Mouse (Mus musculus): ENCODE measurements around the gene Il17a. TPM values are rescaled to one million over a fixed set of nuclear protein-coding genes. Genes with fewer than 3 reads are reported as not detected.
"Not testable (repeated sequence)": the region's sequence is repeated elsewhere in the genome, so short reads cannot be mapped to it uniquely, and the experiment has no call there.

Il17a gene
- total RNA-seq (2021) = not detected

- no peak for DNase-seq (ENCODE audit: low spot score)
- intact Hi-C loops (cut with DNase I) = no loop called here
Measured at GRCm38 (mm10) chr1:20730903-20731302, at the start of gene Il17a. TSS of gene Il17a (plus strand) at chr1:20730905.

- intact Hi-C loops (cut with DNase I) = no loop called here
- no peak for DNase-seq (ENCODE audit: low spot score)
Measured at GRCm38 (mm10) chr1:20682849-20683248, 47.9 kb upstream of the Il17a start.

- DNase-seq (ENCODE audit: low spot score) = no peak
- intact Hi-C loops (cut with DNase I) = no loop called here
Measured at GRCm38 (mm10) chr1:20683386-20683785, 47.3 kb upstream of the Il17a start.

GRCm38 (mm10) chr1:20683853-20684252, 46.9 kb upstream of the Il17a start:
- intact Hi-C loops (cut with DNase I) = no loop called here
- no peak for DNase-seq (ENCODE audit: low spot score)

GRCm38 (mm10) chr1:20684403-20684802, 46.3 kb upstream of the Il17a start:
- intact Hi-C loops (cut with DNase I) = no loop called here
- DNase-seq (ENCODE audit: low spot score) = no peak

DNA sequence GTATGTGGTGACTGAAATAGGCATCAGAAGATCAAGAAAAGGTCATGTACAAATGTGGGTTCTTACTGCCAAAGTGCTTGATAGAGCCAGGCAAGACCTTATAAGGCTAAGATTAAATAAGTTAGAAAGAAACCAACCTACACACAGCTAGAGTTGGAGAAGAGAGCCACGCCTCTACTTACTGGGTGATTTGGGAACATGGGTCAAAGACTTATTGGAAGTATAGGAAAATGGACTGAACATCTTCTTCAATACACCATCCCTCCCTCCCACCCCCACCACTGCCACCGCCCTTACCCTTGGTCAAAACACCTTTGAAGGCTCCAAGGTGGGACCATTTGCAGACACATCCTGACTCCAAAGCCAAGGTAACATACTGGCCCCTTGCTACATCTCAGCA, 45.3 kb upstream of the Il17a start:
- intact Hi-C loops (cut with DNase I) = no loop called here

DNA sequence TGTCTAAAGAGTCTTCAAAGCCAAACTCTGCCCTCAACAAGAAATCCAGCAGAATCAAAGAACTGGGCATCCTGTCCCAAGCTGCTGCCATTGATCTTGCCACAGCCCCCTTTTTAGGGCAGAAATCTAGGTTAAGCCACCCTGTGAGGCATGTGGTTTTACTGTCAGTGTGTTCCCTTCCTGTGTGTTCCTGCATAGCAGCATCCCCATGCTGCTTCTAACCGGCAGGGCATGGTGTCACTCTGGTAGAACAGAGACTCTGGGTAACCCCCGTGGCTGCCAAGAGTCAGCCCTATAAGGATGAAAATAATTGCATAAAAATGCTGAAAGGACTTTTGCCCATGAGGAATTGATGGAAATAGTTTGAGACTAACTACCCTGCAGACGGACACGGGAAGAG, 44.8 kb upstream of the Il17a start:
- intact Hi-C loops (cut with DNase I) = no loop called here
- DNase-seq (ENCODE audit: low spot score) = no peak

More for the DNA sequence above, 45.3 kb upstream of the Il17a start:
- no peak for DNase-seq (ENCODE audit: low spot score)

DNA sequence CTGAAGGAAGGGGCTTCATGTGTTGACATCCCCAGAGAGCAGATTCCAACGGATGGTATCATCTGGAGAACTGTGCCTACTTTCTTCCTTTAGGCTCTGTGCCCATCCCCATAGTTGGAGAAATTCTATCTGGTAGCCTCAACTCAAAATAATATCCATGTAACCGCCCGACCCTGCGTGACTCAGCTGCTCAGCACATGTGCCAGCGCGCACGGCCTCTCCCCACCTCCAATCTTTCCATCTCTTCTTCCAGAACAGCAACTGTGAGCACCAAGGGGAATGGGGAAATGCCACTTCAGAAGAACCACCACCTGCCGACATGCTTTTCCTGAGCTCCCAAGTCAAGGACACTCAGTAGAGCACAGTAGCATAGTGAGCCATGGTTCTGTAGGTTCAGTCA, 39.4 kb upstream of the Il17a start:
- intact Hi-C loops (cut with DNase I) = no loop called here

DNA sequence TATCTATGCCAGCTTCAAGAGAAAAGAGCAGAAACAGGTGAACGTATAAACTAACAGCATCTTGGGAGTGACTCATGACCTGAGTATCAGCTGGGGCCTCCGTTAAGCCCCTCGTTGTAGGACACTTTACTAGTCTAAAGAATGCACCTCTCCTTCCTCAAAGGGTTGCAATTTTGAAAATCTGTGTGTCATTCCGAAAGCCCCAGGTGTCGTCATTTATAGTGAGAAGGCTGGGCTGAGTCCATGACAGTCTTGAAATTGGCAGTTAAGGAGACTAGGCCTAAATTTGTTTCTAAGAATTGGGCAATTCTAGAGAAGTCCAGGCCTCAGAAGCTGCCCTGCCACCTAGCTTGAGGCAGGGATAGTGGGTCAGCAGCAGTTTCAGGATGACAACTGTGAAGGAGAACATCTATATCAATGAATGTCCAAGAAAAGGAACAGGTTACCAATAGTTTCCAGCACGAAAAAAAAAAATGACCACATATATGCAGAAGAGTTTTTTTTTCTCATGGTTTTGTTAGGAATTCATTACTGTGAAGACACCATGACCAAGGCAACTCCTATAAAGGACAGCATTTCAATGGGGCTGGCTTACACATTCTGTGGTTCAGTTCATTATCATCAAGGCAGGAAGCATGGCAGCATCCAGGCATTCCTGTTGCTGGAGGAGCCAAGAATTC, 36.9 kb upstream of the Il17a start:
- intact Hi-C loops (cut with DNase I) = no loop called here
- DNase-seq (ENCODE audit: low spot score) = no peak

More for the DNA sequence above, 39.4 kb upstream of the Il17a start:
- DNase-seq (ENCODE audit: low spot score) = no peak

DNA sequence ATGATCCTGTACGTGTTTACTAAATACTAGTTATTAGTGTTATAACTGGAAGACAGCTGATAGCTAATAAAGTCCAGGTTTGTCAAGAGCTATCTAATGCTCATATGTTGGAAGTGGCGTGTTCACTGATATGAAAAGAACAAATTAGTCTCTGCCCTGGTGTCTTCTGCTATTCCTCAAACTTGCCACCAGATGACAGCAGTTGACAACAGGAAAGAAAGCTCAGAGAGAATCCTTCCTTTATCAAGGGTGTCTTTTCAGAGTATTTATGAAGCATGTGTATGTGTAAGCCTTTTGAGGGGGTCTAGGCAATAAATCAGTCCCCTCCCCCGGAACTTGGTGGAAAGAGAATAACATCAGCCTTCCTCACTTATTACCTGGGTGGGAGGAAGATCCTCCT, 30.7 kb upstream of the Il17a start:
- DNase-seq (ENCODE audit: low spot score) = no peak
- intact Hi-C loops (cut with DNase I) = no loop called here

- intact Hi-C loops (cut with DNase I) = no loop called here
- no peak for DNase-seq (ENCODE audit: low spot score)
Measured at GRCm38 (mm10) chr1:20736572-20736971, 5.9 kb downstream of the Il17a start.

DNA sequence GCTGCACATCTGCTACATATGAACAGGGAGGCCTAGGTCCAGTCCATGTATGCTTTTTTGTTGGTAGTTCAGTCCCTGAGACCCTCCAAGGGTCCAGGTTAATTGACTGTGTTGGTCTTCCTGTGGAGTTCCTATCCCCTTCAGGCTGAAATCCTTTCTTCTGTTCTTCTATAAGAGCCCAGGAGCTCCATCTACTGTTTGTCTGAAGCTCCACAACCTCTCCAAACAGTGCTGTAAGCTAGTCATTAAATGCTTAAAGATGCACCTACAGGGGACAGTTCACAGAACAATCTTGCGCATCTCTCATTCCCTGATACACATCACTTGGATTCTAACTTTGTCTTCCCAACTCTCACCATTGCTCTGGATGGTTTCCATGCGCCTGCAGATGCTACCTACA, 7.8 kb downstream of the Il17a start:
- intact Hi-C loops (cut with DNase I) = no loop called here
- no peak for DNase-seq (ENCODE audit: low spot score)

- no peak for DNase-seq (ENCODE audit: low spot score)
- intact Hi-C loops (cut with DNase I) = no loop called here
Measured at GRCm38 (mm10) chr1:20740496-20740998, 9.8 kb downstream of the Il17a start.

GRCm38 (mm10) chr1:20754439-20754838, 23.7 kb downstream of the Il17a start:
- DNase-seq (ENCODE audit: low spot score) = no peak
- intact Hi-C loops (cut with DNase I) = no loop called here

DNA sequence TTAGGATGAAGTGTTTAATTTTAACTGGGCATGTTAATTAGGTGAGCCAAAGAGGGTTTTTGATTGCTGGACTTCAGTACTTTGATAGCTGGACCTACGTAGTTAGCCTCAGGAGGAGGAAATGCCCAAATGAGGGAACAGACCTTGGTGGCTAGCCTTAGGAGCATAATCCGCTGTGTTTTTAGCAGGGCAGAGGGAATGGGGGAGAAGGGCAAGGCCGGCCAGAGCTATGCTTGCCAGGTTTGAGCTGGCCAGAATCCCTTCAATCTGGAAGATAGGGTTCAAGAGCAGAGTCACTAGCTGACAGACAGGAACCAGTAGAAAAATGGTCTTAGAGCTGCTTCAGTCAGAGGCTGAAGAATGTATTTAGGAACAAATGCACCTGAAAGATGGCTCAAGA, 26.9 kb downstream of the Il17a start:
- DNase-seq (ENCODE audit: low spot score) = no peak
- intact Hi-C loops (cut with DNase I) = no loop called here

- intact Hi-C loops (cut with DNase I) = no loop called here
- no peak for DNase-seq (ENCODE audit: low spot score)
Measured at GRCm38 (mm10) chr1:20759799-20760198, 29.1 kb downstream of the Il17a start.

- intact Hi-C loops (cut with DNase I) = no loop called here
Measured at GRCm38 (mm10) chr1:20760331-20760730, 29.6 kb downstream of the Il17a start.

DNA sequence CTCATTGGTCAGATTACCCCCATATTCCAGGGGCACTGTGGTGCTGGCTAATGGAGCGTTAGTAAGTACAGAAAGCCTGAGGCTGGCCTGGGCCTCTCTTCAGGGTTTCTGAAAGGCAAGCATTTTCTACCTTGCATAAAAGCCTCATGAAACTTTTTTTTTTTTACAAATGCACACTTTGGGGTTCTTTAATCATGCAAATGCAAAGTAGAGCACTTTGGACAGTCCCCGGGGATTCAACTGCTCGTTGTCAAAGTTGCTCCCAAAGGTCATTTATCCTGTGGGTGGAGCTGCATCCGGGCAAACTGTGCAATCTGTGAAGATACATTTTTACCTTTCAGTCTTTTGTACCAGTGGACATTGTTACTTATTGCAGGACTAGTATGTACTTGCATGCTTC, 30.7 kb downstream of the Il17a start:
- intact Hi-C loops (cut with DNase I) = no loop called here
- no peak for DNase-seq (ENCODE audit: low spot score)

More at GRCm38 (mm10) chr1:20760331-20760730, 29.6 kb downstream of the Il17a start:
- no peak for DNase-seq (ENCODE audit: low spot score)

DNA sequence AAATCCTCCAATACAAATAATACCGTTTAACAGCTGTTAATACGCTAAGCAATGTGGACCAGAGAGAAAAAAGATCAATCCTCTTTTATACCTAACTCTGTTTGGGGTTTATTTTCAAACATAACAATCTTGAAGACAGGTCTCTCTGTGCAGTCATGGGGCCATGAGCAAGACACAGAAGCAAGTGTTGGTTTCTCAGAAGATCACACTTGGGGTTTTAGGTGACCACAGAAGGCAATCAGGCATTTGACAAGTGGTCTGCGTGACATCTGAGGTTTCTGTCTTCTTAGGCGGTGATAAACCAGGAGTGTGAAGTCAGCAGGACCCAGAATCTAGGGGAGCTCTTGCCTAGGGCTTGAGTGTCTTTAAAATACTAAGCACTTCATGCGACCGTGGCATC, 35.8 kb downstream of the Il17a start:
- intact Hi-C loops (cut with DNase I) = no loop called here
- DNase-seq (ENCODE audit: low spot score) = no peak

GRCm38 (mm10) chr1:20774026-20774730, 43.5 kb downstream of the Il17a start:
- DNase-seq (ENCODE audit: low spot score); intact Hi-C loops (cut with DNase I): not testable (repeated sequence)

DNA sequence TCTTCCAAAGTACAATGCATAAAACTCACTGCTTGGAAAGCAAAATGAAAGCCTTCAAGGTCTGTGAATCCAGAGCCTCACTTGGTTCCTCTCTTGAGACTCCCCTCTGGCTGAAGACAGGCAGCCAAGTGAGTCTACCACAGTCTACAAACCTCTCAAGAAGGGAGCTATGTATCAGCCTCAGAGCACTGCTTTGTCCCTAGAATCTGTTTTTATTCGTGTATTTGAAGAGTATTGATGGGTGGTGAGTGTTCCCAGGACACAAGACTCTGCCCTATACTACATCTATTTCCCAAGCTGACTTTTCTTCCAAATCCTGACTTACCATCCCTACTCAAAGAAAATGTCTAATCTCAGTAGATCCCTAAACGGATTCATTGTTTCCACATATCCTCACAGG, 47.7 kb downstream of the Il17a start:
- intact Hi-C loops (cut with DNase I) = no loop called here
- DNase-seq (ENCODE audit: low spot score) = no peak
